Mouse (Mus musculus): ENCODE measurements around the gene Zmiz2.
"Not testable (repeated sequence)": the region's sequence is repeated elsewhere in the genome, so short reads cannot be mapped to it uniquely, and the experiment has no call there.

GRCm38 (mm10) chr11:6419156-6419555, 30.3 kb downstream of the Zmiz2 start:
- TF ChIP-seq CTCF (IDR thresholded peaks at IDR 0.05; ENCODE audit: low read depth, low read length); POLR2A (IDR thresholded peaks at IDR 0.05; ENCODE audit: insufficient read depth, low read length): not testable (repeated sequence)
